Mouse (Mus musculus) small intestine, adult 2 months (tissue): ENCODE results near the gene Hist1h2bn. TPM values are rescaled to one million over a fixed set of nuclear protein-coding genes. Genes with fewer than 3 reads are reported as not detected.
"Not testable (repeated sequence)": the region's sequence is repeated elsewhere in the genome, so short reads cannot be mapped to it uniquely, and the experiment has no call there.

Experiments used
- H3K27ac ChIP-seq: fragments of 200-500 bp; 2 replicates; pipeline ENCODE4 v1.5.1; 2012; ENCODE audit warnings: low read depth, low read length, control low read depth, inconsistent platforms; ENCODE audit not compliant: insufficient read depth
- H3K27me3 ChIP-seq: fragments of 200-500 bp; 2 replicates; pipeline ENCODE4 v1.6.1; 2012; ENCODE audit warnings: mild to moderate bottlenecking, moderate library complexity, low read length, inconsistent platforms; ENCODE audit not compliant: control insufficient read depth, insufficient read depth
- H3K36me3 ChIP-seq: fragments of 200-500 bp; 2 replicates; pipeline ENCODE4 v1.6.1; 2012; ENCODE audit warnings: mild to moderate bottlenecking, low read length, control low read depth, inconsistent platforms; ENCODE audit not compliant: control insufficient read depth, insufficient read depth
- H3K4me1 ChIP-seq: fragments of 200-500 bp; 2 replicates; pipeline ENCODE4 v1.6.1; 2012; ENCODE audit warnings: low read length, inconsistent platforms, mixed read lengths; ENCODE audit not compliant: control insufficient read depth, insufficient read depth, insufficient read length
- H3K4me3 ChIP-seq: fragments of 200-500 bp; 2 replicates; pipeline ENCODE4 v1.5.1; 2012; ENCODE audit warnings: low read depth, mild to moderate bottlenecking, control low read depth, inconsistent platforms, low read length, moderate library complexity
- CTCF ChIP-seq: fragments of 200-500 bp; IDR thresholded peaks from 2 replicates; pipeline ENCODE4 v1.5.1; 2012; ENCODE audit warnings: low read depth, mild to moderate bottlenecking, control low read depth, inconsistent platforms, low read length, moderate library complexity, mixed read lengths; ENCODE audit not compliant: insufficient replicate concordance, insufficient read length; ENCODE audit errors: extremely low read depth
- POLR2A ChIP-seq: fragments of 200-500 bp; IDR thresholded peaks from 2 replicates; pipeline ENCODE4 v1.6.1; 2012; ENCODE audit warnings: low read depth, mild to moderate bottlenecking, control low read depth, inconsistent platforms, low read length, moderate library complexity
- WGBS: fragments of 180-500 bp; shearing (Covaris S2); methylation state at CpG from one replicate; pipeline ENCODE4 v1.1.7; 2018; 5-methylcytosine and 5-hydroxymethylcytosine counted together
- polyA plus RNA-seq: library from polyadenylated mRNA; depleted of rRNA; stranded (reverse); fragments of >200 nt; gene quantifications from 2 replicates; pipeline ENCODE4 v1.2.3, GENCODE M21; 2012

The Hist1h2bn gene
- polyA plus RNA-seq, 1 experiment = 21.8 TPM

- H3K36me3 ChIP-seq = no peaks in the 10 kb centered on the region
- 53% methylated on average over 6 of the region's 6 CpGs for WGBS
- no peak overlapping the region for H3K27ac ChIP-seq
- H3K4me1 ChIP-seq = peaks cover 2% of the 10 kb centered on the region; the same call in 1 of the 2 replicates
- no peak overlapping the region for H3K4me3 ChIP-seq
- H3K27me3 ChIP-seq = no peaks in the 10 kb centered on the region
- TF ChIP-seq POLR2A (no peak), CTCF (no peak)
Measured at GRCm38 (mm10) chr13:21781021-21781555, 27.2 kb downstream of the Hist1h2bn start.

DNA sequence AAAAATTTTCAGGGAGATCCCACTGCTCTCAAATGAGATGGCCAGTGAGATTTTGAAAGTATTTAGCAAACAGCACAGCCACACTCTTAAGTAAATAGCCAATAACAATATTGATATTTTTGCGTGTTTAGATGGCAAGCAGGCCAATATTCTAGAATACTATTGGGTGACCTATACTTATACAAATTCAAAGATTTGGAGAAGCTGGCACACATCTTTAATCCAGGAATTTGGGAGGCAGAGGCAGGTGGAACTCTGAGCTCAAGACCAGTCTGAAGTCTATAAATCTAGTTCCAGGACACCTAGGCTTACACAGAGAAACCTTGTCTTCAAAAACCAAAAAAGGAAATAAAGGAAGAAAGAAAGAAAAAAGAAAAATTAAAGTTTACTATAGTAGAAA lies 27.7 kb downstream of the Hist1h2bn start:
- Histone ChIP-seq H3K27ac (no peak overlapping the region), H3K4me1 (peaks cover 2% of the 10 kb centered on the region; the same call in 1 of the 2 replicates), H3K4me3 (no peak overlapping the region), H3K27me3 (no peaks in the 10 kb centered on the region), H3K36me3 (no peaks in the 10 kb centered on the region)
- TF ChIP-seq POLR2A = no peak
- no peak for TF ChIP-seq CTCF
- WGBS = 85% methylated on average over 1 of the region's 1 CpGs

DNA sequence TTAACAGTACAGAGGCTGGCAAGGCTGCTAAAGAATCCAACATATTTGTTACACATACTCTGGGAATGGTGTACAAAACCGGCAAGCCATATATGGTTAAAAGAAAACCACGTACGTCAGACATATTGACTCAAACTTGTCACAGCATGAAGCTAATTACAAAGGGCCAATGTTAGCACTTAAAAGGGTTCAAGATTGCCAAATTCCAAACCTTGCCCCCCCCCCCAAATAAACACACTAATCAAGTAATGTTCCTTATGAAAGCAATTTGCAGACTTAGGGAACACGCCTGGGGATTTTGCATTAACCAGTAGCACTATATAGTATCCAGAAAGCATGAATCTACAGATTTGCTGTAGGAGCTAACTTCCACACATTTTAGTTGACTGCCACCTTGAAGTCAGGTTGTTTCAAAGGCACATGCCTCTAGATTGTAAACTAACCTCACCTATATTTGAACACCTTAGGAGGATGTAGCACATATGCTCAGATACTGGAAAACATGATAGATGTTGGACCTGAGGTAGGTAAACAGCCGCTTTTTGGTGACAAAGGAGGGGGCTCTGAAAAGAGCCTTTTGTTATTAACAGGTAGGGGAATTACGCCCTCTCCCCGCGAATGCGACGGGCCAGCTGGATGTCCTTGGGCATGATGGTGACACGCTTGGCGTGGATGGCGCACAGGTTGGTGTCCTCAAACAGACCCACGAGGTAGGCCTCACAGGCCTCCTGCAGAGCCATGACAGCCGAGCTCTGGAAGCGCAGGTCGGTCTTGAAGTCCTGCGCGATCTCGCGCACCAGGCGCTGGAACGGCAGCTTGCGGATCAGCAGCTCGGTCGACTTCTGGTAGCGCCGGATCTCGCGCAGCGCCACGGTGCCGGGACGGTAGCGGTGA lies 28.7 kb downstream of the Hist1h2bn start:
- H3K27me3 ChIP-seq, H3K4me1 ChIP-seq, H3K36me3 ChIP-seq: not testable (repeated sequence)
- WGBS = under 1% methylated on average over 21 of the region's 35 CpGs
- Histone ChIP-seq H3K27ac (peak overlapping the region; percentile 64), H3K4me3 (peak overlapping the region; percentile 57)
- peak; percentile 43 for TF ChIP-seq POLR2A

GRCm38 (mm10) chr13:21783255-21783617 lies 29.3 kb downstream of the Hist1h2bn start, which contains the start of gene Hist1h3i:
Gene Hist1h3i, minus strand, starts transcription at chr13:21783370.
- H3K27me3 ChIP-seq = no peaks in the 10 kb centered on the region
- H3K36me3 ChIP-seq = no peaks in the 10 kb centered on the region
- 0 out of 2 replicates have a peak, but pooled peaks cover 2% of the 10 kb centered on the region for H3K4me1 ChIP-seq
- TF ChIP-seq POLR2A = no peak
- TF ChIP-seq CTCF = no peak
- H3K27ac ChIP-seq = peak within 1 kb of the TSS; percentile 64
- WGBS = under 1% methylated on average over 16 of the region's 20 CpGs
- peak within 1 kb of the TSS; percentile 57 for H3K4me3 ChIP-seq

- Histone ChIP-seq H3K36me3 (no peaks in the 10 kb centered on the region), H3K27me3 (no peaks in the 10 kb centered on the region), H3K27ac (peak overlapping the region; percentile 20; the same call in 1 of the 2 replicates), H3K4me1 (0 out of 2 replicates have a peak, but pooled peaks cover 2% of the 10 kb centered on the region), H3K4me3 (no peak overlapping the region)
- WGBS = 2% methylated on average over 9 of the region's 9 CpGs
- TF ChIP-seq CTCF (no peak), POLR2A (no peak)
Measured at GRCm38 (mm10) chr13:21783734-21784161, 29.8 kb downstream of the Hist1h2bn start.

- WGBS = 69% methylated on average over 6 of the region's 6 CpGs
- Histone ChIP-seq H3K27ac (no peak overlapping the region), H3K36me3 (no peaks in the 10 kb centered on the region), H3K4me3 (no peak overlapping the region), H3K27me3 (no peaks in the 10 kb centered on the region), H3K4me1 (0 out of 2 replicates have a peak, but pooled peaks cover 2% of the 10 kb centered on the region)
- no peak for TF ChIP-seq POLR2A
- no peak for TF ChIP-seq CTCF
Measured at GRCm38 (mm10) chr13:21784311-21784710, 30.4 kb downstream of the Hist1h2bn start.
